Mouse (Mus musculus) small intestine, adult 2 months (tissue): ENCODE measurements around the gene Zfp365. TPM values are rescaled to one million over a fixed set of nuclear protein-coding genes. Genes with fewer than 3 reads are reported as not detected.

Experiments
- H3K27ac ChIP-seq: fragments of 200-500 bp; 2 replicates; pipeline ENCODE4 v1.5.1; 2012; ENCODE audit warnings: low read depth, low read length, control low read depth, inconsistent platforms; ENCODE audit not compliant: insufficient read depth
- H3K27me3 ChIP-seq: fragments of 200-500 bp; 2 replicates; pipeline ENCODE4 v1.6.1; 2012; ENCODE audit warnings: mild to moderate bottlenecking, moderate library complexity, low read length, inconsistent platforms; ENCODE audit not compliant: control insufficient read depth, insufficient read depth
- H3K36me3 ChIP-seq: fragments of 200-500 bp; 2 replicates; pipeline ENCODE4 v1.6.1; 2012; ENCODE audit warnings: mild to moderate bottlenecking, low read length, control low read depth, inconsistent platforms; ENCODE audit not compliant: control insufficient read depth, insufficient read depth
- H3K4me1 ChIP-seq: fragments of 200-500 bp; 2 replicates; pipeline ENCODE4 v1.6.1; 2012; ENCODE audit warnings: low read length, inconsistent platforms, mixed read lengths; ENCODE audit not compliant: control insufficient read depth, insufficient read depth, insufficient read length
- H3K4me3 ChIP-seq: fragments of 200-500 bp; 2 replicates; pipeline ENCODE4 v1.5.1; 2012; ENCODE audit warnings: low read depth, mild to moderate bottlenecking, control low read depth, inconsistent platforms, low read length, moderate library complexity
- CTCF ChIP-seq: fragments of 200-500 bp; IDR thresholded peaks from 2 replicates; pipeline ENCODE4 v1.5.1; 2012; ENCODE audit warnings: low read depth, mild to moderate bottlenecking, control low read depth, inconsistent platforms, low read length, moderate library complexity, mixed read lengths; ENCODE audit not compliant: insufficient replicate concordance, insufficient read length; ENCODE audit errors: extremely low read depth
- POLR2A ChIP-seq: fragments of 200-500 bp; IDR thresholded peaks from 2 replicates; pipeline ENCODE4 v1.6.1; 2012; ENCODE audit warnings: low read depth, mild to moderate bottlenecking, control low read depth, inconsistent platforms, low read length, moderate library complexity
- WGBS: fragments of 180-500 bp; shearing (Covaris S2); methylation state at CpG from one replicate; pipeline ENCODE4 v1.1.7; 2018; 5-methylcytosine and 5-hydroxymethylcytosine counted together
- polyA plus RNA-seq: library from polyadenylated mRNA; depleted of rRNA; stranded (reverse); fragments of >200 nt; gene quantifications from 2 replicates; pipeline ENCODE4 v1.2.3, GENCODE M21; 2012

Gene Zfp365
- polyA plus RNA-seq, 1 experiment = 0.06 TPM

GRCm38 (mm10) chr10:67936944-67937343 lies 24.5 kb upstream of the Zfp365 start:
- 56% methylated on average over 4 of the region's 4 CpGs for WGBS
- no peak overlapping the region for H3K4me3 ChIP-seq
- no peak for TF ChIP-seq POLR2A
- H3K36me3 ChIP-seq = no peaks in the 10 kb centered on the region
- H3K4me1 ChIP-seq = no peaks in the 10 kb centered on the region
- no peak overlapping the region for H3K27ac ChIP-seq
- no peaks in the 10 kb centered on the region for H3K27me3 ChIP-seq

- no peak overlapping the region for H3K4me3 ChIP-seq
- H3K27ac ChIP-seq = no peak overlapping the region
- no peak for TF ChIP-seq CTCF
- H3K27me3 ChIP-seq = no peaks in the 10 kb centered on the region
- H3K4me1 ChIP-seq = no peaks in the 10 kb centered on the region
- WGBS = 87% methylated on average over 11 of the region's 11 CpGs
- no peaks in the 10 kb centered on the region for H3K36me3 ChIP-seq
Measured at GRCm38 (mm10) chr10:67932780-67933179, 20.3 kb upstream of the Zfp365 start.

- H3K27me3 ChIP-seq = no peaks in the 10 kb centered on the region
- TF ChIP-seq POLR2A = no peak
- TF ChIP-seq CTCF = no peak
- H3K27ac ChIP-seq = no peak overlapping the region
- WGBS = 81% methylated on average over 4 of the region's 4 CpGs
- no peak overlapping the region for H3K4me3 ChIP-seq
- H3K36me3 ChIP-seq = no peaks in the 10 kb centered on the region
- no peaks in the 10 kb centered on the region for H3K4me1 ChIP-seq
Measured at GRCm38 (mm10) chr10:67931328-67931727, 18.9 kb upstream of the Zfp365 start.

GRCm38 (mm10) chr10:67928584-67928983 lies 16.1 kb upstream of the Zfp365 start:
- TF ChIP-seq POLR2A = no peak
- TF ChIP-seq CTCF = no peak
- Histone ChIP-seq H3K27me3 (no peaks in the 10 kb centered on the region), H3K4me1 (no peaks in the 10 kb centered on the region), H3K36me3 (no peaks in the 10 kb centered on the region), H3K4me3 (no peak overlapping the region), H3K27ac (no peak overlapping the region)
- 77% methylated on average over 7 of the region's 7 CpGs for WGBS

GRCm38 (mm10) chr10:67927718-67928455 lies 15.4 kb upstream of the Zfp365 start:
- no peak for TF ChIP-seq CTCF
- TF ChIP-seq POLR2A = no peak
- Histone ChIP-seq H3K36me3 (no peaks in the 10 kb centered on the region), H3K27me3 (no peaks in the 10 kb centered on the region), H3K4me1 (no peaks in the 10 kb centered on the region), H3K27ac (no peak overlapping the region), H3K4me3 (no peak overlapping the region)
- WGBS = 71% methylated on average over 8 of the region's 8 CpGs

GRCm38 (mm10) chr10:67924030-67924429 lies 11.6 kb upstream of the Zfp365 start:
- Histone ChIP-seq H3K4me3 (no peak overlapping the region), H3K36me3 (no peaks in the 10 kb centered on the region), H3K27ac (no peak overlapping the region), H3K27me3 (no peaks in the 10 kb centered on the region), H3K4me1 (no peaks in the 10 kb centered on the region)
- peak; percentile 37; the same call in 1 of the 2 replicates for TF ChIP-seq CTCF
- no peak for TF ChIP-seq POLR2A
- WGBS = 56% methylated on average over 7 of the region's 7 CpGs

GRCm38 (mm10) chr10:67921777-67922176 lies 9.3 kb upstream of the Zfp365 start:
- Histone ChIP-seq H3K36me3 (no peaks in the 10 kb centered on the region), H3K4me3 (no peak overlapping the region), H3K27ac (no peak overlapping the region), H3K27me3 (no peaks in the 10 kb centered on the region), H3K4me1 (no peaks in the 10 kb centered on the region)
- TF ChIP-seq CTCF (no peak), POLR2A (no peak)
- WGBS = 89% methylated on average over 6 of the region's 6 CpGs
